Mouse (Mus musculus) midbrain, postnatal 0 days (tissue): ENCODE data around the gene Xpo5. TPM values are rescaled to one million over a fixed set of nuclear protein-coding genes. Genes with fewer than 3 reads are reported as not detected.

Source experiments
- ATAC-seq: fragments of 200-750 bp; cut with Nextera tagmentation; 2 replicates; pipeline ENCODE4 v1.8.0; 2017; ENCODE audit warnings: moderate number of reproducible peaks, mild to moderate bottlenecking, moderate TSS enrichment, moderate library complexity; ENCODE audit not compliant: low FRiP score
- DNase-seq: peaks from one replicate; pipeline ENCODE4 v3.0.0-alpha.2; 2015; ENCODE audit warnings: low spot score
- H3K27ac ChIP-seq: fragments of 300-500 bp; sonication (generic); 2 replicates; pipeline ENCODE4 v1.5.1; 2014; ENCODE audit warnings: low read depth, mild to moderate bottlenecking, low read length, mixed read lengths
- H3K27me3 ChIP-seq: fragments of 300-500 bp; sonication (generic); 2 replicates; pipeline ENCODE4 v1.6.1; 2014; ENCODE audit warnings: low read length, control low read depth, mixed read lengths; ENCODE audit not compliant: insufficient read depth
- H3K36me3 ChIP-seq: fragments of 300-500 bp; sonication (generic); 2 replicates; pipeline ENCODE4 v1.6.1; 2014; ENCODE audit warnings: low read length, control low read depth, mixed read lengths; ENCODE audit not compliant: insufficient read depth
- H3K4me1 ChIP-seq: fragments of 300-500 bp; sonication (generic); 2 replicates; pipeline ENCODE4 v1.6.1; 2014; ENCODE audit warnings: mild to moderate bottlenecking, control low read depth, antibody characterized with exemption, low read length, mixed read lengths; ENCODE audit not compliant: insufficient read depth
- H3K4me2 ChIP-seq: fragments of 300-500 bp; sonication (generic); 2 replicates; pipeline ENCODE4 v1.6.1; 2014; ENCODE audit warnings: low read depth, mild to moderate bottlenecking, low read length, mixed read lengths; ENCODE audit not compliant: poor library complexity, severe bottlenecking
- H3K4me3 ChIP-seq: fragments of 300-500 bp; sonication (generic); 2 replicates; pipeline ENCODE4 v1.5.1; 2014; ENCODE audit warnings: low read depth, mild to moderate bottlenecking, low read length, moderate library complexity
- H3K9ac ChIP-seq: fragments of 300-500 bp; sonication (generic); replicated peaks from 2 replicates; pipeline ENCODE4 v1.6.1; 2014; ENCODE audit warnings: mild to moderate bottlenecking, low read length, moderate library complexity, mixed read lengths; ENCODE audit not compliant: poor library complexity, severe bottlenecking
- H3K9me3 ChIP-seq: fragments of 300-500 bp; sonication (generic); 2 replicates; pipeline ENCODE4 v1.6.1; 2016; ENCODE audit warnings: low read length, control low read depth
- CTCF ChIP-seq: IDR thresholded peaks from 2 replicates; pipeline ENCODE4 v1.5.1; 2016; ENCODE audit warnings: antibody characterized with exemption, mild to moderate bottlenecking
- WGBS: fragments of 180-500 bp; shearing (Covaris S2); extraction: QIAGEN DNeasy Blood & Tissue Kit; methylation state at CpG from one replicate; pipeline ENCODE4 v1.1.7; 2014; 5-methylcytosine and 5-hydroxymethylcytosine counted together
- polyA plus RNA-seq: library from polyadenylated mRNA; unstranded; fragments of >200 nt; fragmentation: Nextera tagmentation; extraction: Ambion mirVana; gene quantifications from 2 replicates; pipeline ENCODE4 v1.2.1, GENCODE M21; 2015
- total RNA-seq: library from RNA; depleted of rRNA; stranded (reverse); fragments of >200 nt; gene quantifications from 2 replicates; pipeline ENCODE4 v1.2.3, GENCODE M21; 2014

Xpo5 gene
- total and polyA plus RNA-seq, 2 experiments from 2014 or later = 23.6 to 56.7 TPM

DNA sequence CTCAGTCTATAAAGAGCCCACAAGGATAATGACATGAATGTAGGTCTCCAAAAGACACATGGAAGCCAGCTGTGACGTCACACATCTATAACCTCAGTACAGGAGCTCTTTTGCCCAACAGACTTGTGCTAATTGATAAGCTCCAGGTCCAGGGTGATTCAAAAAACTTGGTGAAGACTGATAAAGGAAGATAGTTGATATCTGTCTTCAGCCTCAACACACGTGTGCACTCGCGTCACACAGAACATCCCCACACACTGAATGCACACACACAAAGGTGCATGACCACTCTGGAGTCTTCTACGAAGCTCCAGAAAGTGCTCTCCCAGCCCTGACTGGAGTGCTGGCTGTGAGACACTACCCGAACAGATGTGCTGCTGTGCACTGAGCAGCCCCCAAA lies 34.5 kb downstream of the Xpo5 start:
- Histone ChIP-seq H3K4me1 (no peaks in the 10 kb centered on the region), H3K9ac (no peak overlapping the region), H3K9me3 (no peaks in the 10 kb centered on the region), H3K27ac (no peak overlapping the region), H3K27me3 (no peaks in the 10 kb centered on the region), H3K36me3 (peaks cover 58% of the 10 kb centered on the region), H3K4me2 (no peak overlapping the region), H3K4me3 (no peak overlapping the region)
- DNase-seq = no peak
- TF ChIP-seq CTCF = no peak
- WGBS = 96% methylated on average over 6 of the region's 6 CpGs
- no peak for ATAC-seq

DNA sequence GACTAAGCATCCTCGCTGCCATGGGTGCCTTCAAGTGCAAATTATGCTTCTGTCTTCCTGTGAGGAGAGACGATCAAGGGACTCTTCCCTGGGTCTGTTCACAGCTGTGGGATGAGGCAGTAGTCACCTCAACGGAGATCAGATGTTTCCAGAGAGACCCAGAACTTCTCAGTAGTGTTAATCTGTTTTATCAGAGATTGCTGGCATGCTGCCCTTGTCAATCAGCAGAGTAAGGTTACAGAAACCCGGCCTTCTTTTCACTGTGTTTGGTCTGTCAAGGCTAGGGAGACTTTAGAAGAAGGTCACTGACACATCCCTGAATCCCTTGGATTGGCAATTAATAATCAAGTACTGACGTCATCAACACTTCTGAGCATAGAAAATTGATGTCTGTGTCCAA lies 34.9 kb downstream of the Xpo5 start:
- H3K4me3 ChIP-seq = no peak overlapping the region
- ATAC-seq = no peak

DNA sequence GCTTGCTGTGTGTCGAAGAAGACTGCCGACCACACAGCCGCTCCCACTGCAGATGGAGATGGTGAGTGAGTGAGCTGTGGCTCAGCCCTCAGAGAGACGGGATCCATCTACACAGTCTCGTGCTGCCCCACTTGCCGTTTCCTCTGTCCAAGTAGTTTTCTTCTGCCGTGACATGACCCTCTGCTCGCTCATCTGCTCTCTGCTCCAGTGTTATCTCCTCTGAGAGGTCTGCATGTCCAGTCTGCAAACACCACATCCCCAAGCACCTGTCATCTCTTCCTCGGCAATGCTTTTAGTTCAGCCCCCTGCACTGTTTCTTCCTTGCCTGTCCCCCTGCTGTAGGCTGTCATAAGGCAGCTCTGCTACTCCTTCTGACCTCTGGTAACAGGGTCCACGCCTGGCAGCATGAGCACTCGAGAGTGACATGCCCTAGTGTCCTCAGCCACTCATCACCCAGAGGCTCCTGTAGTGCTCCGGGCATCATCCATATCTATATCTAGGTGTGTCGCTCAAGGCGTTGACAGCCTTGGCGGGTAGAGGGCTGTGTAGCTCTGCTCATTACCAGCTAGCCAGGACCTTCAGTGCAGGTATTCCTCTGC lies 37.0 kb downstream of the Xpo5 start:
- H3K4me2 ChIP-seq = no peak overlapping the region
- H3K27ac ChIP-seq = no peak overlapping the region
- H3K4me3 ChIP-seq = no peak overlapping the region
- no peaks in the 10 kb centered on the region for H3K9me3 ChIP-seq
- no peak overlapping the region for H3K9ac ChIP-seq
- H3K36me3 ChIP-seq = peaks cover 73% of the 10 kb centered on the region
- DNase-seq = no peak
- WGBS = 93% methylated on average over 15 of the region's 15 CpGs
- TF ChIP-seq CTCF = no peak
- no peaks in the 10 kb centered on the region for H3K4me1 ChIP-seq
- no peak for ATAC-seq
- no peaks in the 10 kb centered on the region for H3K27me3 ChIP-seq

More for the DNA sequence above, 34.9 kb downstream of the Xpo5 start:
- no peak overlapping the region for H3K4me2 ChIP-seq
- H3K36me3 ChIP-seq = peaks cover 63% of the 10 kb centered on the region
- H3K9ac ChIP-seq = no peak overlapping the region
- no peaks in the 10 kb centered on the region for H3K9me3 ChIP-seq
- H3K27ac ChIP-seq = no peak overlapping the region
- no peak for TF ChIP-seq CTCF
- no peaks in the 10 kb centered on the region for H3K27me3 ChIP-seq
- H3K4me1 ChIP-seq = no peaks in the 10 kb centered on the region
- no peak for DNase-seq
- WGBS = 83% methylated on average over 5 of the region's 5 CpGs

DNA sequence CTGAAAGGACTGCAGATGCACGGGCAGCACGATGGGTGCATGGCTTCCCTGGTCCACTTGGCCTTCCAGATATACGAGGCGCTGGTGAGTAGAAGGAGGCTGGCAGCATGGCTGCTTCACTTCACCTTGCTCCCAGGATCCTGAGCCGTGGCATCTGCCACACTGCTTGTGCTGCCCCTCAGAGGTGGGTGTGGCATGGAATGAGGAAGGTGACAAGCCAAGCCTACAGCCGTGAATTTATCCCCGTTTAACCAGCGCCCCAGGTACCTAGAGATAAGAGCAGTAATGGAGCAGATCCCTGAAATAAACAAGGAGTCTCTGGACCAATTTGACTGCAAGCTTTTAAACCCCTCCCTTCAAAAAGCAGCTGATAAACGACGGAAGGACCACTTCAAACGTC lies 38.9 kb downstream of the Xpo5 start:
- H3K4me2 ChIP-seq = no peak overlapping the region
- no peak overlapping the region for H3K4me3 ChIP-seq
- H3K27ac ChIP-seq = no peak overlapping the region
- no peaks in the 10 kb centered on the region for H3K9me3 ChIP-seq
- no peak for TF ChIP-seq CTCF
- ATAC-seq (no peak), DNase-seq (no peak)
- H3K9ac ChIP-seq = no peak overlapping the region
- H3K4me1 ChIP-seq = no peaks in the 10 kb centered on the region
- peaks cover 71% of the 10 kb centered on the region for H3K36me3 ChIP-seq
- WGBS = 87% methylated on average over 11 of the region's 11 CpGs
- no peaks in the 10 kb centered on the region for H3K27me3 ChIP-seq

DNA sequence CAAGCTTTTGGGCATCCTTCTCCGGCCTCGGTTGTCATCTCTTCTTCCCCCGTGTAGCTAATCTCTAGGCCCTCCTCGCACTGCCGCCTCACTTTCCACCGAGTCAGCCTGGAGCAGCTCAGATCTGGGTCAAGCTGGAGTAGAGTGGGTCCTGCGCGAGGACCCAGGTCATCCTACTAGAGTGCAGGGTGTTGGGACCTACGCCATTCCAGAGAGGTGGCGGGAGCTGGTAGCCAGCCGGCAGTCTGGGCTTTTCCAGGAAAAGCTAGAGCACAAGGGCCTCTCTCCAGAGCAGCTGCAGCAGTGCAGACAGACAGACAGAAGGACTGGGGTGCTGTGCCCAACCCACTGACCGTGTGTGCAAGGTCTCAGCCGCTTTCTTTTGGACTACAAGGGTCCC lies 39.7 kb downstream of the Xpo5 start:
- Histone ChIP-seq H3K27ac (no peak overlapping the region), H3K4me3 (no peak overlapping the region), H3K9me3 (no peaks in the 10 kb centered on the region), H3K9ac (no peak overlapping the region), H3K27me3 (no peaks in the 10 kb centered on the region), H3K4me2 (no peak overlapping the region), H3K4me1 (peaks cover 7% of the 10 kb centered on the region), H3K36me3 (peaks cover 63% of the 10 kb centered on the region)
- DNase-seq = no peak
- no peak for TF ChIP-seq CTCF
- WGBS = 86% methylated on average over 13 of the region's 13 CpGs
- no peak for ATAC-seq

DNA sequence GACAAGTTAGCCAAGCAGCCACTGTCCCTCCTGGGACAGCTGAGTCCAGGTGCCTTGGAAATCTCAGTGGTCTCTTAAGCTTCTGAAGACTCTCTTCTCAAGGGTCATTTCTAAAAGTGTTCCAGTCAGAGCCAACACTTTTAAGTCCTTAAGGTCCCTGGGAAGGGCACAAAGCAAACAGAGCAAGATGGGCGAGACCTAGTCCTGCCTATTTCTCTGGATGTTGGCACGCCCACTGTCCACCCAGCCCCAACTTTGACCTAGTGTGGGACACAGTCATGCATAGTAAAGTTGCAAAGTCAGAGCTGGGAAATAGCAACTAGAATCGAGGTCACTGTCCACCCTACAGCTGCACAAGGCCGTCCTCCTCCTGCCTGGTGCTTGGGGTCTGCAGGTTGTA lies 40.4 kb downstream of the Xpo5 start:
- Histone ChIP-seq H3K4me2 (no peak overlapping the region), H3K4me1 (peaks cover 7% of the 10 kb centered on the region)
- no peak for TF ChIP-seq CTCF

More for the DNA sequence above, 40.4 kb downstream of the Xpo5 start:
- no peak overlapping the region for H3K4me3 ChIP-seq
- H3K27ac ChIP-seq = no peak overlapping the region
- no peak for DNase-seq
- 90% methylated on average over 4 of the region's 4 CpGs for WGBS
- peaks cover 60% of the 10 kb centered on the region for H3K36me3 ChIP-seq
- no peak overlapping the region for H3K9ac ChIP-seq
- ATAC-seq = no peak
- H3K9me3 ChIP-seq = no peaks in the 10 kb centered on the region
- no peaks in the 10 kb centered on the region for H3K27me3 ChIP-seq
